In the genomic region with DNA sequence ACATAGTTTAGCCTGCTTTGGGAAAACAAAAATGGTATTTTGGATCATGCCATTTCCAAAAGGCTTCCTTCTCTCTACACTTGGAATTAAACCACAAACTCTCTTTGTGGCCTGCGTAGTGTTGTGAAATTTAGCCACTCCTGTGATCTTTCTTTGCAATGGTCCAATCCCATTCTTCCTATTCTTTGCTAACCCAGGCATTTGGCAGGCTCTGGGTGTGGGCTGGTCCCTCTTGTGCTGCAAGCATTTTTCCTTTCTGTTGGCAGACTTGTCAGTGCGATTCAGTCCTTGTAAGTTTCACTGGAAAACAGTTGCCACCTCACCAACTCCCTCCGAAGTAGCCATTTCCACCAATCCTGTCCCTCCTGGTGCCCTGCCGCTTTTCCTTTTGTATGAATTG, we compare ENCODE assay signal across 11 mouse cellular contexts. TPM values are rescaled to one million over a fixed set of nuclear protein-coding genes. Genes with fewer than 3 reads are reported as not detected.
DNase-seq lines count a peak whose midpoint lies in the region; ATAC-seq lines count a peak whose summit lies in the region.
"Had no signal": no experiment of that assay in that cellular context is flagged by ENCODE, and none has a peak within 500 bp of the region (broad histone marks: within the 10 kb centered on the region; RNA-seq: fewer than 3 reads in every experiment).

No protein-coding gene starts in this region.

- H3K27me3 ChIP-seq in kidney, embryonic 15.5 days = no peaks in the 10 kb centered on the region
- H3K27me3 ChIP-seq in midbrain, embryonic 15.5 days (replicated peaks) = no peaks in the 10 kb centered on the region
- no peaks in the 10 kb centered on the region for H3K27me3 ChIP-seq in midbrain, embryonic 11.5 days (ENCODE audit: control insufficient read depth, insufficient read depth, low read length)

- H3K27ac ChIP-seq in kidney, embryonic 15.5 days = peak overlapping the region; percentile 83
- H3K27ac ChIP-seq in midbrain, embryonic 15.5 days = no peak overlapping the region
- H3K27ac ChIP-seq in midbrain, embryonic 11.5 days (ENCODE audit: low read depth, low read length) = no peak overlapping the region

- H3K9me3 ChIP-seq in kidney, embryonic 15.5 days (replicated peaks) = no peaks in the 10 kb centered on the region
- no peaks in the 10 kb centered on the region for H3K9me3 ChIP-seq in midbrain, embryonic 15.5 days
- no peaks in the 10 kb centered on the region for H3K9me3 ChIP-seq in midbrain, embryonic 11.5 days (ENCODE audit: control insufficient read depth, low read length)

- peaks cover 71% of the 10 kb centered on the region for H3K36me3 ChIP-seq in kidney, embryonic 15.5 days
- H3K36me3 ChIP-seq in midbrain, embryonic 15.5 days (replicated peaks) = peaks cover 13% of the 10 kb centered on the region; the same call in 1 of the 2 replicates
- peaks cover 17% of the 10 kb centered on the region for H3K36me3 ChIP-seq in midbrain, embryonic 11.5 days (ENCODE audit: control insufficient read depth, insufficient read depth, low read length)

- WGBS in kidney, embryonic 15.5 days = 93% methylated on average over 4 of the region's 4 CpGs
- WGBS in midbrain, embryonic 15.5 days = 92% methylated on average over 4 of the region's 4 CpGs
- 97% methylated on average over 4 of the region's 4 CpGs for WGBS in midbrain, embryonic 11.5 days

- ATAC-seq in kidney, embryonic 15.5 days (replicated peaks; ENCODE audit: low FRiP score) = no peak
- no peak for ATAC-seq in midbrain, embryonic 15.5 days (replicated peaks)
- no peak for ATAC-seq in CD4-positive, CD25-positive, alpha-beta regulatory T cell, adult 4 months
- no peak for ATAC-seq in midbrain, embryonic 11.5 days (ENCODE audit: low FRiP score)
- ATAC-seq: intestine, postnatal 0 days had no signal

- DNase-seq in kidney, adult 11 months = no peak
- DNase-seq in 3T3-L1 (ENCODE audit: low read depth, low spot score) = peak; percentile 56
- DNase-seq in adipocyte (ENCODE audit: low spot score) = peak; percentile 99
- DNase-seq in heart, postnatal 10 days = peak; percentile 25 to 32
- DNase-seq in midbrain, embryonic 11.5 days (ENCODE audit: low spot score, missing footprints) = no peak
- DNase-seq: lung, embryonic 14.5 days; thymus, postnatal 36 days had no signal

- intact Hi-C loops in heart, postnatal 10 days (cut with DNase I) = no loop called here

- H3K9ac ChIP-seq in kidney, embryonic 15.5 days = no peak overlapping the region
- no peak overlapping the region for H3K9ac ChIP-seq in midbrain, embryonic 15.5 days
- H3K9ac ChIP-seq in midbrain, embryonic 11.5 days (ENCODE audit: low read length) = no peak overlapping the region
- H3K9ac ChIP-seq: lung, embryonic 14.5 days had no signal

- H3K4me2 ChIP-seq in kidney, embryonic 15.5 days = no peak overlapping the region
- no peak overlapping the region for H3K4me2 ChIP-seq in midbrain, embryonic 15.5 days
- H3K4me2 ChIP-seq in midbrain, embryonic 11.5 days = no peak overlapping the region
- H3K4me2 ChIP-seq: lung, embryonic 14.5 days had no signal

- H3K4me3 ChIP-seq in kidney, embryonic 15.5 days (replicated peaks) = no peak overlapping the region
- H3K4me3 ChIP-seq in midbrain, embryonic 15.5 days = no peak overlapping the region
- H3K4me3 ChIP-seq in midbrain, embryonic 11.5 days (ENCODE audit: low read depth, low read length) = no peak overlapping the region

- peaks cover 14% of the 10 kb centered on the region for H3K4me1 ChIP-seq in kidney, embryonic 15.5 days
- H3K4me1 ChIP-seq in midbrain, embryonic 15.5 days = no peaks in the 10 kb centered on the region
- no peaks in the 10 kb centered on the region for H3K4me1 ChIP-seq in midbrain, embryonic 11.5 days (ENCODE audit: control insufficient read depth, insufficient read depth, low read length)

RNA-seq across cellular contexts. Expression of gene Bcl7b, which starts 6.9 kb away (rescaled TPM):
- 52.9 and 53.2 TPM in 2 replicates for polyA plus RNA-seq in kidney, embryonic 15.5 days (2015; fragmentation: Nextera tagmentation; extraction: Ambion mirVana)
- 10 to 100 TPM; 33.5 to 35.8 TPM for total RNA-seq in heart, postnatal 10 days (2021)
- 41.8 and 48.4 TPM in 2 replicates for polyA plus RNA-seq in midbrain, embryonic 15.5 days (2015; fragmentation: Nextera tagmentation; extraction: Ambion mirVana)
- 10 to 100 TPM; 47.1 to 79.6 TPM for polyA plus RNA-seq in CD4-positive, CD25-positive, alpha-beta regulatory T cell, adult 4 months (2017; shearing (Covaris generic))
- 39.2 and 42.6 TPM in 2 replicates for polyA plus RNA-seq in midbrain, embryonic 11.5 days (2014; fragmentation: Nextera tagmentation; extraction: Ambion mirVana)

RNA-seq across cellular contexts. Expression of gene Tbl2, which starts 11.8 kb away (rescaled TPM):
- polyA plus RNA-seq in kidney, embryonic 15.5 days (2015; fragmentation: Nextera tagmentation; extraction: Ambion mirVana) = 25.5 and 26.8 TPM in 2 replicates
- 10 to 100 TPM; 13.0 to 15.6 TPM for total RNA-seq in heart, postnatal 10 days (2021)
- polyA plus RNA-seq in midbrain, embryonic 15.5 days (2015; fragmentation: Nextera tagmentation; extraction: Ambion mirVana) = 13.2 and 13.4 TPM in 2 replicates
- polyA plus RNA-seq in CD4-positive, CD25-positive, alpha-beta regulatory T cell, adult 4 months (2017; shearing (Covaris generic)) = 1 to 10 TPM; 4.8 to 5.3 TPM
- 20.1 and 21.2 TPM in 2 replicates for polyA plus RNA-seq in midbrain, embryonic 11.5 days (2014; fragmentation: Nextera tagmentation; extraction: Ambion mirVana)

RNA-seq across cellular contexts. Expression of gene Baz1b, which starts 25.8 kb away (rescaled TPM):
- 40.4 and 42.3 TPM in 2 replicates for polyA plus RNA-seq in kidney, embryonic 15.5 days (2015; fragmentation: Nextera tagmentation; extraction: Ambion mirVana)
- total RNA-seq in heart, postnatal 10 days (2021) = 10 to 100 TPM; 41.6 to 48.5 TPM
- polyA plus RNA-seq in midbrain, embryonic 15.5 days (2015; fragmentation: Nextera tagmentation; extraction: Ambion mirVana) = 30.5 and 30.9 TPM in 2 replicates
- polyA plus RNA-seq in CD4-positive, CD25-positive, alpha-beta regulatory T cell, adult 4 months (2017; shearing (Covaris generic)) = 10 to 100 TPM; 25.2 to 25.4 TPM
- polyA plus RNA-seq in midbrain, embryonic 11.5 days (2014; fragmentation: Nextera tagmentation; extraction: Ambion mirVana) = 57.7 and 60.6 TPM in 2 replicates

Comparison
In these comparisons a context has a peak if more than half of its experiments do, and no peak if none do; other contexts are left out.
1. DNase-seq: peak in 3T3-L1 (single experiment), adipocyte (single experiment) and heart, postnatal 10 days (2 of 2); none in kidney, adult 11 months (single experiment) and midbrain, embryonic 11.5 days (single experiment).